19 mouse cellular contexts compared by ENCODE assay signal in genomic region chr17:84644292-84645050, GRCm38 (mm10). TPM values are rescaled to one million over a fixed set of nuclear protein-coding genes. Genes with fewer than 3 reads are reported as not detected.
A peak's percentile ranks its signal among the peaks of the same experiment; 100 is the strongest.
DNase-seq lines count a peak whose midpoint lies in the region; ATAC-seq and TF ChIP-seq lines count a peak whose summit lies in the region.
"Had no signal": no experiment of that assay in that cellular context is flagged by ENCODE, and none has a peak within 500 bp of the region (broad histone marks: within the 10 kb centered on the region; RNA-seq: fewer than 3 reads in every experiment).

No protein-coding gene starts in this region.

- no peaks in the 10 kb centered on the region for H3K9me3 ChIP-seq in kidney, postnatal 0 days (replicated peaks; ENCODE audit: low read length)
- no peaks in the 10 kb centered on the region for H3K9me3 ChIP-seq in embryonic facial prominence, embryonic 14.5 days (ENCODE audit: control insufficient read depth, low read length)
- no peaks in the 10 kb centered on the region for H3K9me3 ChIP-seq in midbrain, embryonic 16.5 days (replicated peaks; ENCODE audit: control insufficient read depth, low read length, poor library complexity, severe bottlenecking)
- H3K9me3 ChIP-seq: heart, embryonic 15.5 days; liver, embryonic 13.5 days had no signal

- H3K27ac ChIP-seq in kidney, postnatal 0 days: no peak overlapping the region
- H3K27ac ChIP-seq in embryonic facial prominence, embryonic 14.5 days (replicated peaks; ENCODE audit: low read depth, low read length): no peak overlapping the region
- peak overlapping the region; percentile 34; the same call in 1 of the 2 replicates for H3K27ac ChIP-seq in midbrain, embryonic 16.5 days (ENCODE audit: low read length)
- H3K27ac ChIP-seq: heart, embryonic 15.5 days; liver, embryonic 13.5 days had no signal

- no peak overlapping the region for H3K4me3 ChIP-seq in kidney, postnatal 0 days (replicated peaks; ENCODE audit: low read depth, low read length)
- H3K4me3 ChIP-seq in embryonic facial prominence, embryonic 14.5 days (ENCODE audit: low read depth, low read length): no peak overlapping the region
- no peak overlapping the region for H3K4me3 ChIP-seq in midbrain, embryonic 16.5 days (ENCODE audit: low read depth, low read length)
- H3K4me3 ChIP-seq: heart, embryonic 15.5 days; liver, embryonic 13.5 days had no signal

- H3K36me3 ChIP-seq in kidney, postnatal 0 days (ENCODE audit: insufficient read depth, low read length): no peaks in the 10 kb centered on the region
- 0 out of 2 replicates have a peak, but pooled peaks cover 4% of the 10 kb centered on the region for H3K36me3 ChIP-seq in embryonic facial prominence, embryonic 14.5 days (ENCODE audit: control insufficient read depth, insufficient read depth, low read length)
- no peaks in the 10 kb centered on the region for H3K36me3 ChIP-seq in midbrain, embryonic 16.5 days (ENCODE audit: control insufficient read depth, insufficient read depth, low read length)
- H3K36me3 ChIP-seq: heart, embryonic 15.5 days; liver, embryonic 13.5 days had no signal

- intact Hi-C loops in heart, postnatal 10 days (cut with DNase I): no loop called here

- no peaks in the 10 kb centered on the region for H3K27me3 ChIP-seq in kidney, postnatal 0 days (ENCODE audit: insufficient read depth, low read length)
- no peaks in the 10 kb centered on the region for H3K27me3 ChIP-seq in embryonic facial prominence, embryonic 14.5 days (replicated peaks; ENCODE audit: control insufficient read depth, insufficient read depth, low read length)
- no peaks in the 10 kb centered on the region for H3K27me3 ChIP-seq in midbrain, embryonic 16.5 days (ENCODE audit: control insufficient read depth, insufficient read depth, low read depth, low read length)
- H3K27me3 ChIP-seq: heart, embryonic 15.5 days; liver, embryonic 13.5 days had no signal

- TF ChIP-seq CTCF in kidney, postnatal 0 days (IDR thresholded peaks at IDR 0.05; ENCODE audit: low read depth): no peak

- WGBS in kidney, postnatal 0 days: 45% methylated on average over 16 of the region's 16 CpGs
- 40% methylated on average over 16 of the region's 16 CpGs for WGBS in embryonic facial prominence, embryonic 14.5 days
- WGBS in midbrain, embryonic 16.5 days: 46% methylated on average over 16 of the region's 16 CpGs

- H3K9ac ChIP-seq in kidney, postnatal 0 days (ENCODE audit: low read depth, low read length): no peak overlapping the region
- H3K9ac ChIP-seq in embryonic facial prominence, embryonic 14.5 days (ENCODE audit: low read depth, low read length): 0 out of 2 replicates have a peak overlapping the region, but pooled peaks have one; percentile 14
- no peak overlapping the region for H3K9ac ChIP-seq in midbrain, embryonic 16.5 days (ENCODE audit: low read depth, low read length)
- H3K9ac ChIP-seq: heart, embryonic 15.5 days; liver, embryonic 13.5 days had no signal

- ATAC-seq in kidney, postnatal 0 days (replicated peaks; ENCODE audit: low FRiP score, low read depth): no peak
- ATAC-seq in embryonic facial prominence, embryonic 14.5 days (ENCODE audit: low read depth): no peak
- no peak for ATAC-seq in midbrain, embryonic 16.5 days
- ATAC-seq: inflammation-experienced regulatory T-cells, adult 6 months had no signal

- no peak overlapping the region for H3K4me2 ChIP-seq in kidney, postnatal 0 days (ENCODE audit: low read length)
- no peak overlapping the region for H3K4me2 ChIP-seq in embryonic facial prominence, embryonic 14.5 days (ENCODE audit: low read depth, low read length)
- H3K4me2 ChIP-seq in midbrain, embryonic 16.5 days (ENCODE audit: low read length): no peak overlapping the region
- H3K4me2 ChIP-seq: heart, embryonic 15.5 days; liver, embryonic 13.5 days had no signal

- no peaks in the 10 kb centered on the region for H3K4me1 ChIP-seq in kidney, postnatal 0 days (replicated peaks; ENCODE audit: insufficient read depth, low read length)
- H3K4me1 ChIP-seq in embryonic facial prominence, embryonic 14.5 days (ENCODE audit: control insufficient read depth, insufficient read depth, low read length): peaks cover 13% of the 10 kb centered on the region; the same call in 1 of the 2 replicates
- H3K4me1 ChIP-seq in midbrain, embryonic 16.5 days (ENCODE audit: control insufficient read depth, insufficient read depth, low read length): no peaks in the 10 kb centered on the region; the same call in 1 of the 2 replicates

- DNase-seq in heart, adult 11 months: peak; percentile 89
- no peak for DNase-seq in heart, postnatal 10 days
- peak; percentile 45 for DNase-seq in kidney, postnatal 0 days (ENCODE audit: low spot score)
- DNase-seq in kidney, adult 8-10 months: no peak
- DNase-seq in embryonic facial prominence, embryonic 14.5 days (ENCODE audit: low spot score): no peak
- DNase-seq in right cerebral cortex, postnatal 36 days (ENCODE audit: low spot score in 2 of 2): no peak
- no peak for DNase-seq in urinary bladder, postnatal 10 days (ENCODE audit: low spot score)
- DNase-seq: adrenal gland, postnatal 10 days; B cell, adult 2 months; cerebellum, postnatal 14 days; gastrocnemius, postnatal 25 days; liver, embryonic 13.5 days; lung, postnatal 14 days; retina, postnatal 1 day had no signal

RNA-seq across cellular contexts. Expression of gene Dync2li1, which starts 18.2 kb away (rescaled TPM):
- 1 to 10 TPM; 4.3 to 5.0 TPM for total RNA-seq in heart, postnatal 10 days (2021)
- 59.9 and 61.2 TPM in 2 replicates for polyA plus RNA-seq in kidney, postnatal 0 days (2015; fragmentation: Nextera tagmentation; extraction: Ambion mirVana)
- polyA plus RNA-seq in embryonic facial prominence, embryonic 14.5 days (2014; fragmentation: Nextera tagmentation; extraction: Ambion mirVana): 28.3 and 32.7 TPM in 2 replicates
- polyA plus RNA-seq in midbrain, embryonic 16.5 days (2015; fragmentation: Nextera tagmentation; extraction: Ambion mirVana): 38.8 and 40.6 TPM in 2 replicates

RNA-seq across cellular contexts. Expression of gene Abcg8, which starts 31.6 kb away (rescaled TPM):
- total RNA-seq in heart, postnatal 10 days (2021): not detected
- polyA plus RNA-seq in kidney, postnatal 0 days (2015; fragmentation: Nextera tagmentation; extraction: Ambion mirVana): 0.36 and 0.38 TPM in 2 replicates
- polyA plus RNA-seq in embryonic facial prominence, embryonic 14.5 days (2014; fragmentation: Nextera tagmentation; extraction: Ambion mirVana): 0.13 and 0.14 TPM in 2 replicates
- 0.08 TPM in 1 of 2 replicates, not detected in the other for polyA plus RNA-seq in midbrain, embryonic 16.5 days (2015; fragmentation: Nextera tagmentation; extraction: Ambion mirVana)
- total RNA-seq: gastrocnemius, postnatal 25 days had no signal
- polyA plus RNA-seq: heart, embryonic 15.5 days; inflammation-experienced regulatory T-cells, adult 6 months; neural tube, embryonic 14.5 days had no signal

RNA-seq across cellular contexts. Expression of gene Abcg5, which starts 38.3 kb away (rescaled TPM):
- total RNA-seq in heart, postnatal 10 days (2021): not detected
- 4.1 and 4.8 TPM in 2 replicates for polyA plus RNA-seq in kidney, postnatal 0 days (2015; fragmentation: Nextera tagmentation; extraction: Ambion mirVana)
- 1.4 and 1.6 TPM in 2 replicates for polyA plus RNA-seq in embryonic facial prominence, embryonic 14.5 days (2014; fragmentation: Nextera tagmentation; extraction: Ambion mirVana)
- polyA plus RNA-seq in midbrain, embryonic 16.5 days (2015; fragmentation: Nextera tagmentation; extraction: Ambion mirVana): 1.5 and 2.7 TPM in 2 replicates
- total RNA-seq: gastrocnemius, postnatal 25 days; left cerebral cortex, adult 18-20 months had no signal
- polyA plus RNA-seq: heart, embryonic 15.5 days had no signal

Comparison
In these comparisons a context has a peak if more than half of its experiments do, and no peak if none do; other contexts are left out.
1. DNase-seq: peak in heart, adult 11 months (single experiment) and kidney, postnatal 0 days (single experiment); none in heart, postnatal 10 days (0 of 2), kidney, adult 8-10 months (0 of 2), embryonic facial prominence, embryonic 14.5 days (single experiment), right cerebral cortex, postnatal 36 days (0 of 2) and urinary bladder, postnatal 10 days (single experiment).